Mouse (Mus musculus) mouse embryonic stem cell (cell line): Measurements from ENCODE around the gene Zbtb20.

Experiments used
- in situ Hi-C, 2 experiments: fragments of 300-500 bp; cut with MboI; formaldehyde crosslinking; loops; 1 replicate in 1 of 2; 3 replicates in 1 of 2; pipeline ENCODE4 v1.14.3; 2019 to 2020; ENCODE audit warnings: low sequenced_read_pairs in 2 of 2, low pct_unique_long_range_greater_than_20kb in 1 of 2, mixed read lengths in 1 of 2; ENCODE audit not compliant: unreplicated experiment in 1 of 2

Gene Zbtb20

DNA sequence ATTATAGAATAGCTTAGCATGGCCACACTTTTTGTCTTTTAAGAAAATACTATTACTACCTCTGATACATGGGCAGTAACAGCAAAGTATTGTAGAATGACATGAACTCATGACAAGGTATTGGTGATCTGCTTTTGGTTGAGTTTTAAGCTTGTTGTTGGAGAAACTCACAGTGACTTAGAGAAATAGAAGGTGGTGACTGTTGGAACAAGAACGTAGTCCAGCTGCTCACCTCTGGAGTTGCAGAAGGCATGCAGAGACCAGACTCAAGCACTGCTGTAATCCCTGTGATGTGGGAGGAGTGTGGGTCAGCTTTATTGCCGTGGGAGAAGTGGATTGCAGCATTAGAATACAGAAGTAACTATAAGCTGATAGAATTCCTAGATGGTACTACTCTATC, 361.9 kb downstream of the Zbtb20 start:
- in situ Hi-C loops: no loop called here

DNA sequence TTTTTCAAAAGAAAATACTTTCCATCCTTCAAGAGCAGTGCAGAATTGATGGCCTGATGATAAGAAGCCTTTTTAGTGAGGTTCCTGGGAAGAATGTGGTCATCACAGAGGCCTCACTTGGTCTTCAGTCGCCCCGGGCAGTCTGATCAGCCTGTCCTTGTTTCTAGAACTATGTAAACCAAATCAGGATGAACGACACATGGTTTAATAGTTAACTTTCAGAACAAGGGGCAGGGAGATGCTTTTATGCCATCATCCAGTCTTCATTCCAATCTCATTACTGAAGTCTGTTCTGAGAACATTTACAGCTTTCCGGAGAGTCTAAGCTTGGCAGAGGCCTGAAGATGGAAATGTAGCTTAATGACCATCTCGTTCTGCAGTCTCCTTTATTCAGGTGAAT, 371.3 kb downstream of the Zbtb20 start:
- in situ Hi-C loops: no loop called here

DNA sequence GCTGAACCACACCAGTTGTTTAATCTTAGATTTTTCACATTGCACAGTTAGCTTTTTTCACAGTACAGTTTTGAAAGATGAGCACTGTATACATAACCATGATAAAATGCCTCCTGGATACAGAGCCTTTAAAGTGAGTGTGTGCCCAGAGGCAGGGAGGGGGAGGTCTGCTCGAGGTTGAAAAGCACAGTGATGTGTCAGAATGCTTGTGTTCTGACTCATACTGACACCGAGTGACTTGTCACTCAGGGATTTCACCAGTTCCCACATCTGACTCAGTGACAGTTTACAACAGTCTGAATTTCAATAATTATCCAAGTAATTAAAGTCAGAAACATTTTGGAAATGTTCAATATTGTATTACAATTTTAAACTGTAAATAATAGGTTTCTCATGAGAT, 377.4 kb downstream of the Zbtb20 start:
- in situ Hi-C loops: no loop called here

DNA sequence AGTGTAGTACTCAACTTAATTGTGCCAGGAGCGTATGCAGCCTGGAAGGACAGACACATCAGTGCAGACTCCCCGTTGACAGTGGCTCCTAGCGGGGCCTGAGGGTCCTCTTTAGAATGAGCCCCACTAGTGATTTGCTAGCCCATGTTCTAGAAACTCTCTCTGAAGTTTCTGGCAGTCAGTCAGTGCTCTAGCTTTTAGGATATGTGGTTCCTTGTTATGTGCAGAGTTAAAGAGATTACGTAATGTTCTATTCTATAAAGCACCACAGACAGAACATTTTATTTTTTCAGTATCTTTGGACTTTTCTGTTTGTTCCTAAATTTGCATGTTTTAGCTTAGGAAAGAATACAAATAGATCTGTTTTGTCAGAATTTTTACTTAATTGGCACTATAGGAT, 378.1 kb downstream of the Zbtb20 start:
- in situ Hi-C loops: no loop called here

DNA sequence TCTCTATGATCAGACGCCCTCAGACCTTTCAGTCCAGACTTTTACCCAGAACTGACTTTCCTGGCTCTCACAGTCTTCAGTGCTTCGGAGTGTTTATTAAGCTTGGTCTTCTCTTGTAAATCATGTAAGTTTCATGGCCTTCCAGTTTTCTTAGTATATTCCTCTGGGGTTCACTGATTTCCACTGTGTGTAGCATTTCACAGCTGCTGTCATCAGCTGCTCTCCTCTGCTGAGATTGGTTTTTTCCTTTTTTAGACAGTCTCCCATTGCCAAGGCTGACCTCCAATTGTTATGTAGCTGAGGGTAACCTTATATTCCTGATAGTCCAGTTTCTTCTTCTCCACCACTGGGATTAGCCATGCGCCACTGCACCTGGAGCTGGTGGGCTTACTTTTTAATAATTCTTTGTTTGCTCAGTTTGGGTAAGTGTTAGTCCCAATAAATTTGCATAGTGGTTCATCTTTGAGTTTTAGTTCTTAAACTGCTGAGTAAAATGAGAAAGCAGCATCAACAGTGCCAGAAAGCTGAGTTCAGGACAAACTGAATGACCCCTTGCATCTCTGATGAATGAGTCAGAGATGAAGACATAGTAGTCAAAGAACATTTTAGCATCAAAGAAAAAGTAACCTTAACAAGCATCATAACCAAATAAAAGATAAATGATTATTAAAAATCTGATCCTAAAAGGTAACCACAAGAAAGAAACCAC, 380.7 kb downstream of the Zbtb20 start:
- in situ Hi-C loops: no loop called here

DNA sequence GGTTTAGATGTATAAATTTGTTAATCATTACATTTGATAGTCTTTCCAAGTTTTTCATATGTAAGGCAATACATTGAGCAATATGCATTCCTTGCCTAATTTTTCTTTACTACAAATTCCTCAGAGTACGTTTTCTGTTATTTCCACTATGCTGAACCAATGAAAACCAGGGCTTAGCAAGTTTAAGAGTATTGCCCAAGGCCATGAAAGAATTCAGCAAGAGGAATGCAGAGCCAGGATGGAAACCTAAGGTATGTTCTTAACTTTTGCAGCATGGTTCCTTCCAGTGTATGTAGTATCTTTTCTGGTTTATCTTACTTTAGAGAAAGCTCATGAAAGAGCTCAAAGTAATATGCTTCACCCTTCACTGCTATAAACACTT, 381.2 kb downstream of the Zbtb20 start:
- in situ Hi-C loops: no loop called here

DNA sequence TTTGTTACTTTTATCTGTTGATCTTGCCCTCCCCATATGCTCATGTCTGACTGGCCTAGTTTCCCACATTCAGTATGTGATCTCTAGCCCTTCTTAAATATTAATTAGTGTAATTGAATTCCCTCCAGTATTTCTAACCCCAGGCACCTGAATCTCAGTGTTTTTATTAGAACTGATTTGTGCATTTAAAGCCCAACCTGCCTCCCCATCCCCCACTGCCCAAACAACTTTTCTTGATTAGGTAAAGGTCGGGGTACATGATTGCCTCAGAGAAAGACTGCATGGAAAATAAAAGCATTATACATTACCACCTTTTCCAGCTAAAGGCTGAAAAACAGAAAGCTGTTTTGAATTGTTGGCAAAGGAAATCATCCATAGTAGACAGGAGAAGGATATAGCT, 383.8 kb downstream of the Zbtb20 start:
- in situ Hi-C loops: no loop called here

DNA sequence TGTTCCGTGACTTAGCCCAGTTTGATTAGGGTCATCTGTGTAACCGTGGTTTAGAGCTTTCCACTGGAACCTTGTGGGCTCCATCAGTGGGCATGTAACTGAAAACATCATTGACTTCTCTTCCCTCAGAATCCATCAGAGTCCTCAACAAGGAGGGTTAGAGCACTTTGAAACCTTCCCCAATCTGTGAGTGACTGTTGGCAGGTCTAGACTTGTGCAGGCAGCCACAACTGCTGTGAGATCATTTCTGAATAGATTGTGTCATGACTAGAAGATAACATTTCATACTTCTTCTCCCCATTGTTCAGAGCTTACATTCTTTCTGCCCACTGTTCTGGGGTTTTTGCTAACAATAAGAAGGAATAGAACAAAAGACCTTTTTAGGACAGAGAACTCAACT, 385.2 kb downstream of the Zbtb20 start:
- in situ Hi-C loops: no loop called here

DNA sequence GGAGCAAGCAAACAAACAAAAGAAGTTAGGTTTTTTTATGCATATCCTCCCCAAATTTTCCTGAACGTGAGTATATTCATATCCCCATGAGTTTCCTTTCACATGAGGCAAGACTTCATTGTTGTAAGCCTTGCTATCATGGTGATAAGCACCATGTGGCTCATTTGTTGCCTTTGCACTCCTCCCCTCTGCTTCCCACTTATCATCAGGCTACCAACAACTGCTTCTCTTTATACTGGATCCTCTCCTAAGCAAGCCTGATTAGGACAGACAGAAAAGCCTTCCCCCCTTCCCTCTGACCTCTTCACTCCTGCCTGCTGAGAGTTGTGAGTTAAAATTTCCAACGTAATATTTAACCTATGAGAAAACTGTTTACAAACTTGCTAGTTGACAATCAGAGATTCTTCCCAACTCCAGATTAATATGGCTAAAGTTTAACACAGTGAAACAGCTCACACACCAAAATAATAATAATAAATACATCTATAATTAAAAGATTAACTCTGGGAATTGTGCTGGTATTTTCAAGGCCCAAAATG, 398.4 kb downstream of the Zbtb20 start:
- in situ Hi-C loops: no loop called here

DNA sequence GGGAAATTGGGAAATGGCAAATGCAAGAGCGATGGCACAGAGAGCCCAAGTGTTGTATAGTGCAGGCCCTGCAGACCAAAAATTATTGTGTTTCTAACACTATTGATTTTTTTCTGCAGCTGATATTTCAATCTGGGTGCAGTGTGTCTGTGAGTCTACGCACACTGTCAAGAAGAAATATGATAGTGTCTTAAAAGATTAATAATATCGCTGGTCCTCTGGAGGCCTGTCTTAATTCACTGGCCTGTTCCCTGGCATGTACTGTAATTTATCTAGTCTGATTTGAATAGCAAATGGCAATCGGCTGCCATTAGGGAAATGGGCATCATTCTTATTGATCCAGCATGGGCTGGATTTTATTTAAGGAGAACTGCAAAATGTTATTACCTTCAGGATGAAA, 401.1 kb downstream of the Zbtb20 start:
- in situ Hi-C loops: no loop called here

DNA sequence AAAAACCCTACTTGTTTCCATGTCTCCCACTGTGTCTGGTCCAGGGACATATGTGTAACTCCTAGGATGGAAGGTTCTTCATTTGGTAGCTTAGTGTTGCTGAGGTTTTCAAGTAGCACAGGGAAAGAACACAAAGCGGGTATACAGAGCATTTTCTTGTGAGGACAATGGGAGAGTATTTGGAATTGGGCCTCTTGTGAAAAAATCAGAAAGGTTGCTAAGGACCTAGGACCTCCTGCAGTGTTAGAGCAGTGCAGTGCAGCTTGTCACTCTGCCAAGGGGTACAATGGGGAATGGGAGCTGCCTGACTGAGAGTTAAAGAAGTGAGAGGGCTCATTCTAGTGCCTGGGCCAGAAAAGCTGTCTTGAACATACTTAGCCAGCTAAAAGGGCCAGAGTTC, 410.6 kb downstream of the Zbtb20 start:
- in situ Hi-C loops: no loop called here

DNA sequence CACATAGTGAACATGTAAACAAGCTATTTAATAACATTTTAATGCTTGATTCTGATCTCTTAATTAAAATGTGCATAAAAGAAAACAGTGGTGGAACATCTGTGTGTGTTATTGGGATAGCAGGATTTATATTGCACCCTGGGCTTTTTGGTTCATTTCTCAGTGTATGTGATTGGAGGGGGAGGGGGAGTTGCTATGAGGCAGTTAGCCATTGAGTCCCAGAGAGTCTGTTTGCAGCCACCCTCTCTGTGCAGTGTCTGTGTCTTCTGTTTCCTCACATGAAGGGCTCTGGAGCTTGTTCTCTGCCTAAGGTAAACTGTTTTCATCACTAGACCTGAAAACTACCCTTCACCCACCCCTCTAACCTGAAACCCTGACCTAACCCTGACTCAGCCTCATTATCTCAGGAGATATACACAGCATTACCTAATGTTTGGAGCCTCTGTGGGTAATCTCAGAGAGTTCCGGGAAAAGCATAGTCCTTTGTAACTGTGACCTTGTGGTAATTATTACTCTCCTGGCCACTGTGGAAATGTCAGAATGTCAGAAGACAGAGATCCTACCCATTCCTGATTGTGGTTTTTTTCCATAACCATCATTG, 411.2 kb downstream of the Zbtb20 start:
- in situ Hi-C loops: no loop called here

DNA sequence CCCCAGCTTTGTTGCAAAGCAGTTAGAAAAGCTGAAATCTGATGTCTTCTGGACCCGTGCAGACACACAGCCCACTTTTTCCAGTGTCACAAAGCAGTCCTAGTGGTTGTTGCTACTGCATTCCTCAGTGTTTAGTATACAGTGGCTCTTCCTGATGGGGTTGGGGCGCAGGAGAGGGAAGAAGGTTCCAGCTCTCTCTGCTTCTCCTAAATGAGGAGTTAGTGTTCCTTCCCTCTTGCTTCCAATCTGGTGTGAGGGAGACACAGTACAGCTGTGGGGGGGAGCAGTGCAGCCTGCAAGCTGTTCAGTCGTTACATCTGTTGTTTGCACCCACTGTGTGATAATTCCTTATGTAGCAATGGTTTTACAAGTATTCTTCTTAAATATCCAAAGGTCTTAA, 415.7 kb downstream of the Zbtb20 start:
- in situ Hi-C loops: no loop called here

DNA sequence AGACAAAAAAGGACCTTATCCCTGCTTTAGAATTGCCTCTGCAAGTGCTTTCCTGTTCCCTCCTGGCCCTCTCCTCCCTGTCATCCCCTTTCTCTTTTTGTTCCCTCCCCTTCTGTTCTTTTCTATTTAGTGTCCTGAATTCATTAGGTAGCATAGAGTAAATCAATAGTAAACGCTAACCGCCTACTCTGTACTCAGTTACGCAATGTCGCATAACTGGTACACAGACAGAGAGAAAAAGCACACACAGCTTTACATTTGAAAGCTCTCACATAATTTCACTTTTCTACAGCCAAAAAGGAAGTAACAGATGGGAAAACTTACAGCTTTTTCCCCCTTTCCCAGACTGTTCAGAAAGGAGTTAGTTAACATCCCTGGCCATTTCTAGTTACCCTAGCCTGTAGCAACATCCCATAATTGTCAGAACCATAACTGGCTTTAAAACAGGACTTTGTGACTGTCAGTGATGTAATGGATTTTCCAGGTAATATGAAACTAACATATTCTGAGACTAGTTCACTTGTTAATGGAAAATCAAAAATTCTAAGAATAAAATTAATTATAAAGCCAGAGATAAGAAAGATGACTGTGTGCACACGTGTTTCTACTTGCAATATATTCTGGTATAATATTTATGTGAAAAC, 422.4 kb downstream of the Zbtb20 start:
- in situ Hi-C loops: no loop called here

DNA sequence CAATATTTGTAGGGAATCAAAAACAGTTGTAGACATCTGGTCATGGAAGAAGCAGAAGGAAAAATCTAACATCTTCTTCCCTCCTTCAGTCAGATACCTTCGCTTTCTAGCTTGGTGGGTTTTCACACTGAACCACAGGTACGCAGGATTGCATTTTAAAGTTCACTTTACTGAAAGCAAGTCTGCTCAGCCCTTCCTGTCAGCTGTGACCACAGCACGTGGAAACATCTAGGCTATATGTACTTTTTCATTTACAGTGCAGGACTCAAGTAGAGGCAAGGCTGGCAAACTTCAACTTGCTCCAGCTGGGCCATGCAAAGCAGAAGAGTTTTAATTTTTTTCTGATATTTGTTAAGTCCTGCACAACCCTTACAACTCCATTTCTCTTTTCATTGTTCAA, 424.7 kb downstream of the Zbtb20 start:
- in situ Hi-C loops: no loop called here

DNA sequence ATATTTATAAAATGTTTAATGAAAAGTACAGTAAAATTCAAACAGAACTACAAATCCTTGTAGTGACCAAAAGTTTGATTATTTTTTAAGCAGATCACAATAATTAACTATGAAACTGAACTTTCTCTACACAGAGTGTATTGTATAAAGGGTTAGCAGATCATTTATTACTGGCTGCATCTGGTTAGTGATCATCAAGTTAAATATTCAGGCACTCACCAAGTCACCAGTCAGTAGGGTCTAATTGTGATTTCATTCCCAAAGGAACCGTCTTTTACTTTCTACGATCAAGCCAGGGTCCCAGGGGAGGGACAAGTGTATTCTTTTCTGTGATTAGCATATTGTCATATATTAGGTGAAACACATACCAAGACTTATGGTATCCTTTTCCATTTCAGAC, 426.5 kb downstream of the Zbtb20 start:
- in situ Hi-C loops: no loop called here

DNA sequence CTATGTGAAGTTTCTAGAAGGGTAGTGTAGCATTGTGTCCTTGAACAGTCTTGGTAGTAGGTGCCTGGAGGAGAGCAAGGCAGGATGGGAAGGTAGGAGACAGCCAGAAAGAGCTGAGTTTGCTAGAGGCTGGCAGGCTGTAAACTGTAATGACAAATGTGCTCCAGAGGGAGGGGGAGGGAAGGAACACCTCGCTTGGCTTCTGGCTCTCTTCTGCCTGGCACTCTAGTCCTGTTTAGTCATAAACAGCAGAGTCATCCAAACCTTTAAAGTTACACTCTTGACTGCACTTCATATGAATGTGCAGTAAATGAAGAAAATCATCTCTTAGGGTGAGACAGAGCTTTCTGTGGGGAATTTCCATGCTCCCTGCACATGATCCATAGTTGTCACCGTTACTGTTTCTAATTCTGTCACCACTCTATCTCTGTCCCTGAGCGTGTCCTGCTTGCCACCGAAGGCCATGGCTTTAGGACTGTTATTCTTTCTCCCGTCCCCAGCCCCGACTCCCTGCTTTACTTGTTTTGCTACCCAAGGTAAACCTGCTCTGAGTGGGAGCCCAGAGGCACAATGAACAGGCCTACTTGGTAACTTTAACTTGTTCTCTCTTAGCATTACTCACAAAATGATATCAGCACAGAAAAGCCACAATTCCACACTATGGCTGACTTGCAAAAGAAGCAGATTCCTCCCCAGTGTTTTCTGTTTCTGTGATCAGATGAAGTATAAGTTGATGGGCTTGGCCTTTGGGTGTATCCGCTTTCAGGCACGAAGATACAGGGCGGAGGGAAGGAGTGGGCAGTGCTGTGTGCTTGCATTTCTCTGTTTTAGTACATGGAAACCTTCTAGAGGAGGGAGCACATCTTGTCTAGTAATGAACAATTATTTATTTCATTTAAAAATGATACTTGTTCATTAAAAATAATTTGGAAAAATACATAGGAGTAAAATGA, 427.8 kb downstream of the Zbtb20 start:
- in situ Hi-C loops: no loop called here

DNA sequence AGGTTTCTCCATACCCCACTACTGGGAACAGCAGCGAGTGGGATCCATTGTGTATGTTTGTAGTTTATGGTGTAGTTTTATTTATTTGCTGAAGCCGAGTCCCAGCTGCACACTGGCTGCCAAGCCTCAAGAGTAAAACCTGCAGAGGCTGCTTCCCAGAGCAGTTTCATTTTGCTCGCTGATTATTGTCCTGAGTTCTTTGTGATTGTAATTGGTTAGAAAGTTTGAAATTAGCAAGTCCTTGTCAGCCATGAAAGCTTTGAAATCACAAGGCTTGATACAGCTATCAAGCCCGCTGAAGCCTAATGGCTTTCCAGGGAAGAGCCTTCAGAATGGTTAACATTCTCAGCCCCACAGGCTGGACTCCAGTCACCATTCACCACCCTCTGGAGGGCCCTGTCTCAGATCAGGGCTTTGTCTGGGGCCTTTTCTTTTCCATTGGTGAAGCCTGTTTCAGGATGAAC, 434.3 kb downstream of the Zbtb20 start:
- in situ Hi-C loops: no loop called here

DNA sequence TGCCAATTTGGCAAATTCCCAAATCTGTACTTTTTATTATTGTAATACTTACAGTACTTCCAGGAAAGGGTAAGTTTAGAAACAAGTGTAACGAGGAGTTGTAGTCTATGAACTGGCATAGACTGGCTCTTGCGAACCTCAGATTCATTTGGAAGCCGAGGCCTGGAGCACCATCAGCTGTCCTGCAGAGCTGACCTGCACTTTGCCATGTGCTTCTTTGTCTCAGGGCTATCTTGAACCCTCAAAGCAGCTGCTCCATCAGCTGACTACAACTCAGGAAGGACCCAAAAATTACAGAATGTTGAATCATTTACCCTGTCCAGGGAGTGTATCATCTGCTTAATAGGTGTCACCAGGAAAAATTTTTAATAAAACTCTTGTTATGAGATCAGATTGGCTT, 448.3 kb downstream of the Zbtb20 start:
- in situ Hi-C loops: no loop called here
